Mouse (Mus musculus): ENCODE results near the gene Dock9. TPM values are rescaled to one million over a fixed set of nuclear protein-coding genes. Genes with fewer than 3 reads are reported as not detected.
A peak's percentile ranks its signal among the peaks of the same experiment; 100 is the strongest.

Dock9 gene
- polyA plus RNA-seq, 1 experiment from 2014 or later = 4.2 TPM

GRCm38 (mm10) chr14:121796571-121797456 lies 823 bp downstream of the Dock9 start:
- Histone ChIP-seq H3K27me3 (ENCODE audit: control insufficient read depth, insufficient read depth, low read length) (peaks cover 5% of the 10 kb centered on the region; the same call in 1 of the 2 replicates), H3K27ac (ENCODE audit: low read depth, low read length) (no peak overlapping the region)
- ATAC-seq (replicated peaks; ENCODE audit: low FRiP score) = peak; percentile 3; the same call in 1 of the 2 replicates

GRCm38 (mm10) chr14:121795536-121795935 lies 2.1 kb downstream of the Dock9 start:
- H3K36me3 ChIP-seq (ENCODE audit: control insufficient read depth, insufficient read depth, low read length) = no peaks in the 10 kb centered on the region
- H3K27ac ChIP-seq (ENCODE audit: low read depth, low read length) = no peak overlapping the region
- no peak overlapping the region for H3K4me2 ChIP-seq (ENCODE audit: low read depth, low read length, severe bottlenecking)
- peaks cover 5% of the 10 kb centered on the region; the same call in 1 of the 2 replicates for H3K27me3 ChIP-seq (ENCODE audit: control insufficient read depth, insufficient read depth, low read length)
- H3K9me3 ChIP-seq (ENCODE audit: control insufficient read depth, low read length) = no peaks in the 10 kb centered on the region
- H3K4me3 ChIP-seq (ENCODE audit: low read depth, low read length) = no peak overlapping the region
- no peak overlapping the region for H3K9ac ChIP-seq (ENCODE audit: low read length)
- H3K4me1 ChIP-seq (replicated peaks; ENCODE audit: control insufficient read depth, insufficient read depth, low read length) = 0 out of 2 replicates have a peak, but pooled peaks cover 4% of the 10 kb centered on the region
- ATAC-seq (replicated peaks; ENCODE audit: low FRiP score) (no peak), DNase-seq (ENCODE audit: low spot score) (no peak)
- 91% methylated on average over 7 of the region's 7 CpGs for WGBS

More at GRCm38 (mm10) chr14:121796571-121797456, 823 bp downstream of the Dock9 start:
- H3K9ac ChIP-seq (ENCODE audit: low read length) = peak overlapping the region; percentile 62
- WGBS = 14% methylated on average over 24 of the region's 28 CpGs
- H3K4me2 ChIP-seq (ENCODE audit: low read depth, low read length, severe bottlenecking) = peak overlapping the region; percentile 92
- H3K9me3 ChIP-seq (ENCODE audit: control insufficient read depth, low read length) = no peaks in the 10 kb centered on the region
- H3K4me3 ChIP-seq (ENCODE audit: low read depth, low read length) = peak overlapping the region; percentile 67
- no peak for DNase-seq (ENCODE audit: low spot score)
- H3K4me1 ChIP-seq (replicated peaks; ENCODE audit: control insufficient read depth, insufficient read depth, low read length) = 0 out of 2 replicates have a peak, but pooled peaks cover 4% of the 10 kb centered on the region
- H3K36me3 ChIP-seq (ENCODE audit: control insufficient read depth, insufficient read depth, low read length) = no peaks in the 10 kb centered on the region

GRCm38 (mm10) chr14:121793639-121794038 lies 4.0 kb downstream of the Dock9 start:
- Histone ChIP-seq H3K9me3 (ENCODE audit: control insufficient read depth, low read length) (no peaks in the 10 kb centered on the region), H3K4me2 (ENCODE audit: low read depth, low read length, severe bottlenecking) (no peak overlapping the region), H3K27me3 (ENCODE audit: control insufficient read depth, insufficient read depth, low read length) (peaks cover 5% of the 10 kb centered on the region; the same call in 1 of the 2 replicates), H3K27ac (ENCODE audit: low read depth, low read length) (no peak overlapping the region), H3K4me1 (replicated peaks; ENCODE audit: control insufficient read depth, insufficient read depth, low read length) (0 out of 2 replicates have a peak, but pooled peaks cover 2% of the 10 kb centered on the region), H3K9ac (ENCODE audit: low read length) (no peak overlapping the region), H3K36me3 (ENCODE audit: control insufficient read depth, insufficient read depth, low read length) (no peaks in the 10 kb centered on the region), H3K4me3 (ENCODE audit: low read depth, low read length) (no peak overlapping the region)
- DNase-seq (ENCODE audit: low spot score) (no peak), ATAC-seq (replicated peaks; ENCODE audit: low FRiP score) (no peak)
- WGBS = 69% methylated on average over 5 of the region's 5 CpGs

- no peak for ATAC-seq (replicated peaks; ENCODE audit: low FRiP score)
- H3K9ac ChIP-seq (ENCODE audit: low read length) = no peak overlapping the region
- H3K4me1 ChIP-seq (replicated peaks; ENCODE audit: control insufficient read depth, insufficient read depth, low read length) = 0 out of 2 replicates have a peak, but pooled peaks cover under 1% of the 10 kb centered on the region
- peaks cover 5% of the 10 kb centered on the region; the same call in 1 of the 2 replicates for H3K27me3 ChIP-seq (ENCODE audit: control insufficient read depth, insufficient read depth, low read length)
- H3K36me3 ChIP-seq (ENCODE audit: control insufficient read depth, insufficient read depth, low read length) = no peaks in the 10 kb centered on the region
- WGBS = 84% methylated on average over 2 of the region's 2 CpGs
- no peak overlapping the region for H3K27ac ChIP-seq (ENCODE audit: low read depth, low read length)
- no peaks in the 10 kb centered on the region for H3K9me3 ChIP-seq (ENCODE audit: control insufficient read depth, low read length)
- no peak overlapping the region for H3K4me2 ChIP-seq (ENCODE audit: low read depth, low read length, severe bottlenecking)
- DNase-seq (ENCODE audit: low spot score) = no peak
- no peak overlapping the region for H3K4me3 ChIP-seq (ENCODE audit: low read depth, low read length)
Observed at GRCm38 (mm10) chr14:121791935-121792334, 5.7 kb downstream of the Dock9 start.

- H3K4me2 ChIP-seq (ENCODE audit: low read depth, low read length, severe bottlenecking) = no peak overlapping the region
- no peak for ATAC-seq (replicated peaks; ENCODE audit: low FRiP score)
- H3K9me3 ChIP-seq (ENCODE audit: control insufficient read depth, low read length) = no peaks in the 10 kb centered on the region
Observed at GRCm38 (mm10) chr14:121791112-121791511, 6.5 kb downstream of the Dock9 start.

GRCm38 (mm10) chr14:121789273-121789672 lies 8.4 kb downstream of the Dock9 start:
- no peak for DNase-seq (ENCODE audit: low spot score)
- Histone ChIP-seq H3K9ac (ENCODE audit: low read length) (no peak overlapping the region), H3K36me3 (ENCODE audit: control insufficient read depth, insufficient read depth, low read length) (no peaks in the 10 kb centered on the region), H3K27me3 (ENCODE audit: control insufficient read depth, insufficient read depth, low read length) (no peaks in the 10 kb centered on the region), H3K4me1 (replicated peaks; ENCODE audit: control insufficient read depth, insufficient read depth, low read length) (no peaks in the 10 kb centered on the region), H3K4me2 (ENCODE audit: low read depth, low read length, severe bottlenecking) (no peak overlapping the region), H3K9me3 (ENCODE audit: control insufficient read depth, low read length) (no peaks in the 10 kb centered on the region), H3K4me3 (ENCODE audit: low read depth, low read length) (no peak overlapping the region), H3K27ac (ENCODE audit: low read depth, low read length) (no peak overlapping the region)
- ATAC-seq (replicated peaks; ENCODE audit: low FRiP score) = no peak
- 81% methylated on average over 3 of the region's 3 CpGs for WGBS

More at GRCm38 (mm10) chr14:121791112-121791511, 6.5 kb downstream of the Dock9 start:
- 88% methylated on average over 7 of the region's 7 CpGs for WGBS
- Histone ChIP-seq H3K27me3 (ENCODE audit: control insufficient read depth, insufficient read depth, low read length) (peaks cover 4% of the 10 kb centered on the region; the same call in 1 of the 2 replicates), H3K27ac (ENCODE audit: low read depth, low read length) (no peak overlapping the region), H3K4me1 (replicated peaks; ENCODE audit: control insufficient read depth, insufficient read depth, low read length) (no peaks in the 10 kb centered on the region), H3K4me3 (ENCODE audit: low read depth, low read length) (no peak overlapping the region), H3K36me3 (ENCODE audit: control insufficient read depth, insufficient read depth, low read length) (no peaks in the 10 kb centered on the region), H3K9ac (ENCODE audit: low read length) (no peak overlapping the region)
- DNase-seq (ENCODE audit: low spot score) = no peak

- DNase-seq (ENCODE audit: low spot score) = no peak
- H3K4me1 ChIP-seq (replicated peaks; ENCODE audit: control insufficient read depth, insufficient read depth, low read length) = no peaks in the 10 kb centered on the region
- ATAC-seq (replicated peaks; ENCODE audit: low FRiP score) = no peak
- H3K27ac ChIP-seq (ENCODE audit: low read depth, low read length) = no peak overlapping the region
- H3K27me3 ChIP-seq (ENCODE audit: control insufficient read depth, insufficient read depth, low read length) = no peaks in the 10 kb centered on the region
- no peaks in the 10 kb centered on the region for H3K36me3 ChIP-seq (ENCODE audit: control insufficient read depth, insufficient read depth, low read length)
- H3K9me3 ChIP-seq (ENCODE audit: control insufficient read depth, low read length) = no peaks in the 10 kb centered on the region
- H3K4me3 ChIP-seq (ENCODE audit: low read depth, low read length) = no peak overlapping the region
- 91% methylated on average over 6 of the region's 6 CpGs for WGBS
- H3K9ac ChIP-seq (ENCODE audit: low read length) = no peak overlapping the region
- no peak overlapping the region for H3K4me2 ChIP-seq (ENCODE audit: low read depth, low read length, severe bottlenecking)
Observed at GRCm38 (mm10) chr14:121788451-121788850, 9.2 kb downstream of the Dock9 start.

GRCm38 (mm10) chr14:121787430-121787829 lies 10.2 kb downstream of the Dock9 start:
- no peaks in the 10 kb centered on the region for H3K4me1 ChIP-seq (replicated peaks; ENCODE audit: control insufficient read depth, insufficient read depth, low read length)
- H3K27me3 ChIP-seq (ENCODE audit: control insufficient read depth, insufficient read depth, low read length) = no peaks in the 10 kb centered on the region
- H3K4me3 ChIP-seq (ENCODE audit: low read depth, low read length) = no peak overlapping the region
- no peaks in the 10 kb centered on the region for H3K9me3 ChIP-seq (ENCODE audit: control insufficient read depth, low read length)
- no peak overlapping the region for H3K27ac ChIP-seq (ENCODE audit: low read depth, low read length)
- no peak for ATAC-seq (replicated peaks; ENCODE audit: low FRiP score)
- no peak overlapping the region for H3K4me2 ChIP-seq (ENCODE audit: low read depth, low read length, severe bottlenecking)
- no peak for DNase-seq (ENCODE audit: low spot score)
- WGBS = 93% methylated on average over 12 of the region's 12 CpGs
- H3K9ac ChIP-seq (ENCODE audit: low read length) = no peak overlapping the region
- H3K36me3 ChIP-seq (ENCODE audit: control insufficient read depth, insufficient read depth, low read length) = no peaks in the 10 kb centered on the region

Measured in forebrain, embryonic 11.5 days (tissue).